Mouse (Mus musculus): Measurements from ENCODE around the gene Mier1. TPM values are rescaled to one million over a fixed set of nuclear protein-coding genes. Genes with fewer than 3 reads are reported as not detected.

Gene Mier1
- total RNA-seq (2022) = 10 to 100 TPM; 44.4 to 56.1 (median 51.3) TPM

GRCm38 (mm10) chr4:103114184-103115111, at the start of gene Mier1, which contains the start of gene Wdr78:
Mier1 (plus strand) TSS chr4:103114390.
Wdr78 (minus strand) TSS chr4:103114555.
- DNase-seq (ENCODE audit: low spot score in 2 of 2) = peak; percentile 92 to 94

GRCm38 (mm10) chr4:103064421-103064820, 49.8 kb upstream of the Mier1 start:
- no peak for DNase-seq (ENCODE audit: low spot score in 2 of 2)

GRCm38 (mm10) chr4:103064976-103065375, 49.2 kb upstream of the Mier1 start:
- no peak for DNase-seq (ENCODE audit: low spot score in 2 of 2)

GRCm38 (mm10) chr4:103067906-103068655, 46.1 kb upstream of the Mier1 start:
- DNase-seq (ENCODE audit: low spot score in 2 of 2) = no peak

- DNase-seq (ENCODE audit: low spot score in 2 of 2) = no peak
These were observed 43.6 kb upstream of the Mier1 start for GRCm38 (mm10) chr4:103070631-103071030.

- DNase-seq (ENCODE audit: low spot score in 2 of 2) = no peak
These were observed 29.0 kb upstream of the Mier1 start for GRCm38 (mm10) chr4:103085237-103085636.

- no peak for DNase-seq (ENCODE audit: low spot score in 2 of 2)
These were observed 18.3 kb upstream of the Mier1 start for GRCm38 (mm10) chr4:103095921-103096320.

GRCm38 (mm10) chr4:103098532-103098931, 15.7 kb upstream of the Mier1 start:
- no peak for DNase-seq (ENCODE audit: low spot score in 2 of 2)

- no peak for DNase-seq (ENCODE audit: low spot score in 2 of 2)
These were observed 1.5 kb upstream of the Mier1 start for GRCm38 (mm10) chr4:103112651-103113050.

GRCm38 (mm10) chr4:103113402-103113801, 788 bp upstream of the Mier1 start:
- no peak for DNase-seq (ENCODE audit: low spot score in 2 of 2)

- peak in 1 of 2 experiments; percentile 17 for DNase-seq (ENCODE audit: low spot score in 2 of 2)
These were observed 4.7 kb downstream of the Mier1 start for GRCm38 (mm10) chr4:103118888-103119228.

- peak; percentile 29 to 57 for DNase-seq (ENCODE audit: low spot score in 2 of 2)
These were observed 5.2 kb downstream of the Mier1 start for GRCm38 (mm10) chr4:103119229-103120027.

GRCm38 (mm10) chr4:103120028-103120384, 5.8 kb downstream of the Mier1 start:
- no peak for DNase-seq (ENCODE audit: low spot score in 2 of 2)

- DNase-seq (ENCODE audit: low spot score in 2 of 2) = no peak
These were observed 6.2 kb downstream of the Mier1 start for GRCm38 (mm10) chr4:103120395-103120794.

- no peak for DNase-seq (ENCODE audit: low spot score in 2 of 2)
These were observed 6.7 kb downstream of the Mier1 start for GRCm38 (mm10) chr4:103120874-103121389.

- no peak for DNase-seq (ENCODE audit: low spot score in 2 of 2)
These were observed 8.9 kb downstream of the Mier1 start for GRCm38 (mm10) chr4:103123086-103123485.

GRCm38 (mm10) chr4:103123606-103124005, 9.4 kb downstream of the Mier1 start:
- no peak for DNase-seq (ENCODE audit: low spot score in 2 of 2)

- DNase-seq (ENCODE audit: low spot score in 2 of 2) = no peak
These were observed 12.3 kb downstream of the Mier1 start for GRCm38 (mm10) chr4:103126533-103126932.

GRCm38 (mm10) chr4:103136946-103137345, 22.8 kb downstream of the Mier1 start:
- no peak for DNase-seq (ENCODE audit: low spot score in 2 of 2)

GRCm38 (mm10) chr4:103146339-103146738, 32.1 kb downstream of the Mier1 start:
- peak; percentile 34 to 83 for DNase-seq (ENCODE audit: low spot score in 2 of 2)

GRCm38 (mm10) chr4:103151946-103152345, 37.8 kb downstream of the Mier1 start:
- no peak for DNase-seq (ENCODE audit: low spot score in 2 of 2)

Measured in layer of hippocampus, adult 8-10 months (tissue).